Mouse (Mus musculus) midbrain, embryonic 10.5 days (tissue): Measurements from ENCODE around the gene Ankrd53. TPM values are rescaled to one million over a fixed set of nuclear protein-coding genes. Genes with fewer than 3 reads are reported as not detected.
"Not testable (repeated sequence)": the region's sequence is repeated elsewhere in the genome, so short reads cannot be mapped to it uniquely, and the experiment has no call there.

Source experiments
- DNase-seq: peaks from one replicate; pipeline ENCODE4 v3.0.0-alpha.2; 2017; ENCODE audit warnings: low spot score
- H3K27ac ChIP-seq: fragments of 300-500 bp; sonication (generic); replicated peaks from 2 replicates; pipeline ENCODE4 v1.5.1; 2016; ENCODE audit warnings: mild to moderate bottlenecking
- H3K27me3 ChIP-seq: fragments of 300-500 bp; sonication (generic); 2 replicates; pipeline ENCODE4 v1.6.1; 2016; ENCODE audit warnings: low read depth, mild to moderate bottlenecking; ENCODE audit not compliant: poor library complexity, severe bottlenecking
- H3K36me3 ChIP-seq: fragments of 300-500 bp; sonication (generic); 2 replicates; pipeline ENCODE4 v1.6.1; 2016; ENCODE audit warnings: mild to moderate bottlenecking, moderate library complexity
- H3K4me1 ChIP-seq: fragments of 300-500 bp; sonication (generic); 2 replicates; pipeline ENCODE4 v1.6.1; 2016
- H3K4me3 ChIP-seq: fragments of 300-500 bp; sonication (generic); 2 replicates; pipeline ENCODE4 v1.5.1; 2016; ENCODE audit warnings: mild to moderate bottlenecking, moderate library complexity
- H3K9me3 ChIP-seq: fragments of 300-500 bp; sonication (generic); replicated peaks from 2 replicates; pipeline ENCODE4 v1.6.1; 2016; ENCODE audit warnings: mild to moderate bottlenecking
- WGBS: fragments of 180-500 bp; shearing (Covaris S2); methylation state at CpG from one replicate; pipeline ENCODE4 v1.1.7; 2016; 5-methylcytosine and 5-hydroxymethylcytosine counted together
- polyA plus RNA-seq: library from polyadenylated mRNA; unstranded; fragments of >200 nt; fragmentation: Nextera tagmentation; extraction: Ambion mirVana; gene quantifications from 2 replicates; pipeline ENCODE4 v1.2.1, GENCODE M21; 2016

The Ankrd53 gene
- polyA plus RNA-seq, 1 experiment from 2014 or later = not detected

GRCm38 (mm10) chr6:83775638-83776293 lies 13.3 kb downstream of the Ankrd53 start, which contains the start of gene Tex261:
TSS of gene Tex261 (minus strand) at chr6:83775813.
- Histone ChIP-seq H3K4me1 (peaks cover 31% of the 10 kb centered on the region), H3K27me3 (no peaks in the 10 kb centered on the region), H3K36me3 (peaks cover 28% of the 10 kb centered on the region), H3K27ac (peak within 1 kb of the TSS; percentile 93), H3K4me3 (peak within 1 kb of the TSS; percentile 95), H3K9me3 (no peaks in the 10 kb centered on the region)
- under 1% methylated on average over 45 of the region's 45 CpGs for WGBS
- peak; percentile 91 for DNase-seq

GRCm38 (mm10) chr6:83778306-83778705 lies 15.9 kb downstream of the Ankrd53 start:
- 84% methylated on average over 7 of the region's 7 CpGs for WGBS
- no peaks in the 10 kb centered on the region for H3K9me3 ChIP-seq
- no peak for DNase-seq
- peaks cover 30% of the 10 kb centered on the region for H3K4me1 ChIP-seq
- no peak overlapping the region for H3K27ac ChIP-seq
- H3K4me3 ChIP-seq = no peak overlapping the region
- H3K27me3 ChIP-seq = 0 out of 2 replicates have a peak, but pooled peaks cover 3% of the 10 kb centered on the region
- H3K36me3 ChIP-seq = peaks cover 4% of the 10 kb centered on the region

- Histone ChIP-seq H3K27ac (no peak overlapping the region), H3K36me3 (no peaks in the 10 kb centered on the region), H3K4me3 (no peak overlapping the region), H3K9me3 (no peaks in the 10 kb centered on the region), H3K4me1 (peaks cover 23% of the 10 kb centered on the region), H3K27me3 (0 out of 2 replicates have a peak, but pooled peaks cover 3% of the 10 kb centered on the region)
- peak; percentile 49 for DNase-seq
- WGBS = 7% methylated on average over 5 of the region's 5 CpGs
Measured at GRCm38 (mm10) chr6:83779026-83779425, 16.6 kb downstream of the Ankrd53 start.

- H3K36me3 ChIP-seq = no peaks in the 10 kb centered on the region
- H3K27me3 ChIP-seq = 0 out of 2 replicates have a peak, but pooled peaks cover 3% of the 10 kb centered on the region
- no peak for DNase-seq
- no peaks in the 10 kb centered on the region for H3K9me3 ChIP-seq
- peaks cover 17% of the 10 kb centered on the region for H3K4me1 ChIP-seq
- 85% methylated on average over 3 of the region's 3 CpGs for WGBS
- H3K27ac ChIP-seq = no peak overlapping the region
- H3K4me3 ChIP-seq = no peak overlapping the region
Measured at GRCm38 (mm10) chr6:83786426-83786825, 24.0 kb downstream of the Ankrd53 start.

- peaks cover 17% of the 10 kb centered on the region for H3K4me1 ChIP-seq
Measured at GRCm38 (mm10) chr6:83788554-83788953, 26.1 kb downstream of the Ankrd53 start.

GRCm38 (mm10) chr6:83790533-83790932 lies 28.1 kb downstream of the Ankrd53 start:
- H3K9me3 ChIP-seq, H3K27me3 ChIP-seq, DNase-seq, H3K36me3 ChIP-seq, H3K27ac ChIP-seq, H3K4me3 ChIP-seq: not testable (repeated sequence)
- 89% methylated on average over 5 of the region's 5 CpGs for WGBS
- peaks cover 29% of the 10 kb centered on the region for H3K4me1 ChIP-seq

More at GRCm38 (mm10) chr6:83788554-83788953, 26.1 kb downstream of the Ankrd53 start:
- peak; percentile 37 for DNase-seq
- WGBS = 58% methylated on average over 7 of the region's 7 CpGs
- Histone ChIP-seq H3K4me3 (no peak overlapping the region), H3K27ac (peak overlapping the region; percentile 13), H3K9me3 (no peaks in the 10 kb centered on the region), H3K27me3 (no peaks in the 10 kb centered on the region), H3K36me3 (no peaks in the 10 kb centered on the region)

- H3K27me3 ChIP-seq = peaks cover 2% of the 10 kb centered on the region
- peaks cover 33% of the 10 kb centered on the region for H3K4me1 ChIP-seq
- no peak for DNase-seq
- no peak overlapping the region for H3K27ac ChIP-seq
- WGBS = 74% methylated on average over 4 of the region's 4 CpGs
- H3K4me3 ChIP-seq = no peak overlapping the region
- H3K9me3 ChIP-seq = no peaks in the 10 kb centered on the region
- H3K36me3 ChIP-seq = no peaks in the 10 kb centered on the region
Measured at GRCm38 (mm10) chr6:83791251-83791890, 28.9 kb downstream of the Ankrd53 start.

GRCm38 (mm10) chr6:83794760-83795296 lies 32.4 kb downstream of the Ankrd53 start, which contains the start of gene Nagk:
TSS of gene Nagk (plus strand) at chr6:83794982.
- peak; percentile 94 for DNase-seq
- Histone ChIP-seq H3K27me3 (peaks cover 4% of the 10 kb centered on the region), H3K36me3 (peaks cover 4% of the 10 kb centered on the region; the same call in 1 of the 2 replicates), H3K4me3 (peak within 1 kb of the TSS; percentile 70), H3K9me3 (no peaks in the 10 kb centered on the region), H3K4me1 (peaks cover 15% of the 10 kb centered on the region), H3K27ac (peak within 1 kb of the TSS; percentile 94)
- WGBS = under 1% methylated on average over 43 of the region's 43 CpGs

GRCm38 (mm10) chr6:83795492-83795900 lies 33.1 kb downstream of the Ankrd53 start:
- Histone ChIP-seq H3K9me3 (no peaks in the 10 kb centered on the region), H3K4me3 (peak overlapping the region; percentile 70), H3K27ac (peak overlapping the region; percentile 94), H3K27me3 (peaks cover 4% of the 10 kb centered on the region), H3K4me1 (peaks cover 15% of the 10 kb centered on the region), H3K36me3 (peaks cover 8% of the 10 kb centered on the region)
- no peak for DNase-seq
- WGBS = 15% methylated on average over 13 of the region's 13 CpGs

GRCm38 (mm10) chr6:83796686-83797085 lies 34.2 kb downstream of the Ankrd53 start:
- 66% methylated on average over 3 of the region's 3 CpGs for WGBS
- Histone ChIP-seq H3K27ac (no peak overlapping the region), H3K9me3 (no peaks in the 10 kb centered on the region), H3K27me3 (peaks cover 4% of the 10 kb centered on the region), H3K4me1 (peaks cover 15% of the 10 kb centered on the region), H3K4me3 (no peak overlapping the region), H3K36me3 (peaks cover 20% of the 10 kb centered on the region)
- DNase-seq = no peak

GRCm38 (mm10) chr6:83802033-83802432 lies 39.6 kb downstream of the Ankrd53 start:
- 92% methylated on average over 5 of the region's 5 CpGs for WGBS
- DNase-seq = no peak
- Histone ChIP-seq H3K4me3 (no peak overlapping the region), H3K36me3 (peaks cover 52% of the 10 kb centered on the region), H3K27me3 (no peaks in the 10 kb centered on the region), H3K27ac (no peak overlapping the region), H3K4me1 (no peaks in the 10 kb centered on the region), H3K9me3 (no peaks in the 10 kb centered on the region)

GRCm38 (mm10) chr6:83802846-83803245 lies 40.4 kb downstream of the Ankrd53 start:
- H3K27ac ChIP-seq = no peak overlapping the region
- no peaks in the 10 kb centered on the region for H3K9me3 ChIP-seq
- no peaks in the 10 kb centered on the region for H3K27me3 ChIP-seq
- 86% methylated on average over 3 of the region's 3 CpGs for WGBS
- H3K36me3 ChIP-seq = peaks cover 61% of the 10 kb centered on the region
- no peaks in the 10 kb centered on the region for H3K4me1 ChIP-seq
- DNase-seq = no peak
- no peak overlapping the region for H3K4me3 ChIP-seq

- Histone ChIP-seq H3K4me1 (no peaks in the 10 kb centered on the region), H3K27me3 (no peaks in the 10 kb centered on the region), H3K36me3 (peaks cover 78% of the 10 kb centered on the region), H3K4me3 (no peak overlapping the region), H3K27ac (no peak overlapping the region), H3K9me3 (no peaks in the 10 kb centered on the region)
- WGBS = 90% methylated on average over 3 of the region's 3 CpGs
- no peak for DNase-seq
Measured at GRCm38 (mm10) chr6:83815801-83816200, 53.4 kb downstream of the Ankrd53 start.
